Mouse (Mus musculus) embryo, embryonic 9.5 days (tissue): ENCODE measurements around the gene Sectm1b.
"Not testable (repeated sequence)": the region's sequence is repeated elsewhere in the genome, so short reads cannot be mapped to it uniquely, and the experiment has no call there.

Experiments used
- DNase-seq: peaks from one replicate; pipeline ENCODE4 v3.0.0-alpha.2; 2017; ENCODE audit errors: extremely low spot score

Gene Sectm1b

GRCm38 (mm10) chr11:121063379-121063778, at the start of gene Sectm1b:
Gene Sectm1b, minus strand, starts transcription at chr11:121063569.
- DNase-seq: no peak

GRCm38 (mm10) chr11:121112091-121112775, 48.9 kb upstream of the Sectm1b start:
- DNase-seq: no peak

- no peak for DNase-seq
Measured at GRCm38 (mm10) chr11:121111601-121112000, 48.2 kb upstream of the Sectm1b start.

GRCm38 (mm10) chr11:121111051-121111450, 47.7 kb upstream of the Sectm1b start:
- DNase-seq: no peak

- DNase-seq: no peak
Measured at GRCm38 (mm10) chr11:121109986-121110385, 46.6 kb upstream of the Sectm1b start.

GRCm38 (mm10) chr11:121108061-121108460, 44.7 kb upstream of the Sectm1b start:
- no peak for DNase-seq

- not testable (repeated sequence) for DNase-seq
Measured at GRCm38 (mm10) chr11:121107242-121107641, 43.9 kb upstream of the Sectm1b start.

- no peak for DNase-seq
Measured at GRCm38 (mm10) chr11:121101124-121101805, 37.9 kb upstream of the Sectm1b start.

- DNase-seq: no peak
Measured at GRCm38 (mm10) chr11:121100692-121101091, 37.3 kb upstream of the Sectm1b start.

- DNase-seq: no peak
Measured at GRCm38 (mm10) chr11:121099762-121100161, 36.4 kb upstream of the Sectm1b start.

- no peak for DNase-seq
Measured at GRCm38 (mm10) chr11:121092606-121093585, 29.5 kb upstream of the Sectm1b start.

GRCm38 (mm10) chr11:121090943-121091342, 27.6 kb upstream of the Sectm1b start:
- DNase-seq: no peak

GRCm38 (mm10) chr11:121089756-121090546, 26.6 kb upstream of the Sectm1b start:
- no peak for DNase-seq

GRCm38 (mm10) chr11:121088997-121089396, 25.6 kb upstream of the Sectm1b start:
- no peak for DNase-seq

- no peak for DNase-seq
Measured at GRCm38 (mm10) chr11:121086296-121086695, 22.9 kb upstream of the Sectm1b start.

GRCm38 (mm10) chr11:121085181-121085580, 21.8 kb upstream of the Sectm1b start:
- no peak for DNase-seq

- no peak for DNase-seq
Measured at GRCm38 (mm10) chr11:121082857-121083500, 19.6 kb upstream of the Sectm1b start.

GRCm38 (mm10) chr11:121082250-121082649, 18.9 kb upstream of the Sectm1b start:
- no peak for DNase-seq

- DNase-seq: no peak
Measured at GRCm38 (mm10) chr11:121081120-121081519, 17.8 kb upstream of the Sectm1b start, which contains the start of gene Sectm1a. Gene Sectm1a, minus strand, starts transcription at chr11:121081220.

GRCm38 (mm10) chr11:121080330-121080729, 17.0 kb upstream of the Sectm1b start:
- no peak for DNase-seq

- DNase-seq: no peak
Measured at GRCm38 (mm10) chr11:121075655-121076054, 12.3 kb upstream of the Sectm1b start.
